Mouse (Mus musculus) lung, postnatal 14 days (tissue): ENCODE results near the gene Psmd9.
"Not testable (repeated sequence)": the region's sequence is repeated elsewhere in the genome, so short reads cannot be mapped to it uniquely, and the experiment has no call there.

ENCODE experiments used
- DNase-seq: peaks from one replicate; pipeline ENCODE4 v3.0.0; 2021

Gene Psmd9

GRCm38 (mm10) chr5:123195500-123196000 lies 26.3 kb downstream of the Psmd9 start:
- DNase-seq, result no peak

- no peak for DNase-seq
Measured at GRCm38 (mm10) chr5:123196746-123197145, 27.5 kb downstream of the Psmd9 start.

- DNase-seq, result no peak
Measured at GRCm38 (mm10) chr5:123198523-123198922, 29.3 kb downstream of the Psmd9 start.

GRCm38 (mm10) chr5:123200816-123201522 lies 31.8 kb downstream of the Psmd9 start:
- not testable (repeated sequence) for DNase-seq

- no peak for DNase-seq
Measured at GRCm38 (mm10) chr5:123201523-123201892, 32.3 kb downstream of the Psmd9 start.

GRCm38 (mm10) chr5:123201987-123202386 lies 32.8 kb downstream of the Psmd9 start:
- no peak for DNase-seq

GRCm38 (mm10) chr5:123202771-123203170 lies 33.6 kb downstream of the Psmd9 start:
- DNase-seq, result not testable (repeated sequence)

- not testable (repeated sequence) for DNase-seq
Measured at GRCm38 (mm10) chr5:123203591-123203990, 34.4 kb downstream of the Psmd9 start.

GRCm38 (mm10) chr5:123222346-123223050 lies 53.3 kb downstream of the Psmd9 start:
- DNase-seq, result not testable (repeated sequence)

GRCm38 (mm10) chr5:123223051-123223410 lies 53.8 kb downstream of the Psmd9 start:
- no peak for DNase-seq

- not testable (repeated sequence) for DNase-seq
Measured at GRCm38 (mm10) chr5:123223861-123224260, 54.6 kb downstream of the Psmd9 start.

GRCm38 (mm10) chr5:123226851-123227250 lies 57.6 kb downstream of the Psmd9 start:
- no peak for DNase-seq

- DNase-seq, result peak; percentile 95
Measured at GRCm38 (mm10) chr5:123227762-123228523, 58.7 kb downstream of the Psmd9 start.

- DNase-seq, result no peak
Measured at GRCm38 (mm10) chr5:123228524-123228922, 59.3 kb downstream of the Psmd9 start.

- no peak for DNase-seq
Measured at GRCm38 (mm10) chr5:123229296-123229695, 60.1 kb downstream of the Psmd9 start.

- no peak for DNase-seq
Measured at GRCm38 (mm10) chr5:123232180-123232579, 63.0 kb downstream of the Psmd9 start.

GRCm38 (mm10) chr5:123235731-123236130 lies 66.5 kb downstream of the Psmd9 start:
- DNase-seq, result peak; percentile 54

- DNase-seq, result no peak
Measured at GRCm38 (mm10) chr5:123236426-123236825, 67.2 kb downstream of the Psmd9 start.

- peak; percentile 27 for DNase-seq
Measured at GRCm38 (mm10) chr5:123239501-123239900, 70.3 kb downstream of the Psmd9 start.

- peak; percentile 62 for DNase-seq
Measured at GRCm38 (mm10) chr5:123245518-123245917, 76.3 kb downstream of the Psmd9 start.

- no peak for DNase-seq
Measured at GRCm38 (mm10) chr5:123251390-123251789, 82.2 kb downstream of the Psmd9 start.

- peak; percentile 84 for DNase-seq
Measured at GRCm38 (mm10) chr5:123251834-123252233, 82.6 kb downstream of the Psmd9 start, which contains the start of gene Wdr66. Gene Wdr66, plus strand, starts transcription at chr5:123252102.
